Mouse (Mus musculus) bone marrow, adult 2 months (tissue): ENCODE data around the gene Fcer1a. TPM values are rescaled to one million over a fixed set of nuclear protein-coding genes. Genes with fewer than 3 reads are reported as not detected.

ENCODE experiments used
- H3K27ac ChIP-seq: fragments of 200-500 bp; 2 replicates; pipeline ENCODE4 v1.5.1; 2012; ENCODE audit warnings: low read depth, mild to moderate bottlenecking, control low read depth, inconsistent platforms, low read length; ENCODE audit not compliant: control insufficient read depth, poor library complexity, insufficient read depth
- H3K4me1 ChIP-seq: fragments of 200-500 bp; 2 replicates; pipeline ENCODE4 v1.6.1; 2011; ENCODE audit warnings: low read length; ENCODE audit not compliant: control insufficient read depth, insufficient read depth
- H3K4me3 ChIP-seq: fragments of 200-500 bp; replicated peaks from 2 replicates; pipeline ENCODE3; 2011; ENCODE audit warnings: mild to moderate bottlenecking, low read depth, low read length, control low read depth; ENCODE audit not compliant: control insufficient read depth
- CTCF ChIP-seq: fragments of 200-500 bp; IDR thresholded peaks from 2 replicates; pipeline ENCODE4 v1.5.1; 2011; ENCODE audit warnings: low read length, control low read depth; ENCODE audit not compliant: control insufficient read depth, insufficient read depth
- POLR2A ChIP-seq: fragments of 200-500 bp; IDR thresholded peaks from 2 replicates; pipeline ENCODE4 v1.6.1; 2011; ENCODE audit warnings: low read depth, mild to moderate bottlenecking, control low read depth, low read length, borderline replicate concordance; ENCODE audit not compliant: control insufficient read depth
- WGBS: fragments of 180-500 bp; shearing (Covaris S2); methylation state at CpG from one replicate; pipeline ENCODE4 v1.1.7; 2018; 5-methylcytosine and 5-hydroxymethylcytosine counted together
- polyA plus RNA-seq: library from polyadenylated mRNA; stranded (reverse); fragments of >200 nt; gene quantifications from 2 replicates; pipeline ENCODE4 v1.2.4, GENCODE M21; 2011; ENCODE audit warnings: low replicate concordance; ENCODE audit not compliant: missing spikeins, insufficient read depth, insufficient read length

Fcer1a gene
- polyA plus RNA-seq, 1 experiment: not detected

GRCm38 (mm10) chr1:173190540-173190939, 36.5 kb downstream of the Fcer1a start, which contains the start of gene Olfr1406:
Olfr1406 (minus strand) TSS chr1:173190640.
- no peak for TF ChIP-seq POLR2A
- TF ChIP-seq CTCF: no peak
- Histone ChIP-seq H3K4me3 (no peak within 1 kb of the TSS), H3K27ac (no peak within 1 kb of the TSS), H3K4me1 (no peaks in the 10 kb centered on the region)
- 55% methylated on average over 3 of the region's 3 CpGs for WGBS

GRCm38 (mm10) chr1:173174154-173174842, 52.7 kb downstream of the Fcer1a start:
- H3K27ac ChIP-seq: no peak overlapping the region
- H3K4me3 ChIP-seq: no peak overlapping the region
- TF ChIP-seq CTCF (no peak), POLR2A (no peak)
- H3K4me1 ChIP-seq: no peaks in the 10 kb centered on the region

Other genes starting within 250 kb of the Fcer1a start
- not detected in 2 replicates for gene Olfr1408, start 89.8 kb downstream of the Fcer1a start, polyA plus RNA-seq
- not detected in 2 replicates for gene Olfr1406, start 36.6 kb downstream of the Fcer1a start, polyA plus RNA-seq
- gene Olfr218, start 29.4 kb downstream of the Fcer1a start, polyA plus RNA-seq: not detected in 2 replicates
- not detected in 2 replicates for gene Olfr1404, start 14.8 kb downstream of the Fcer1a start, polyA plus RNA-seq
- not detected in 2 replicates for gene Olfr418, start 38.8 kb upstream of the Fcer1a start, polyA plus RNA-seq
- gene Mptx2, start 50.6 kb upstream of the Fcer1a start, polyA plus RNA-seq: not detected in 2 replicates
- gene Ackr1, start 106.5 kb upstream of the Fcer1a start, polyA plus RNA-seq: 25.2 and 25.7 TPM in 2 replicates
- 13.1 and 29.2 TPM in 2 replicates for gene Aim2, start 123.7 kb upstream of the Fcer1a start, polyA plus RNA-seq
- gene Cadm3, start 140.5 kb upstream of the Fcer1a start, polyA plus RNA-seq: 1.7 TPM in 1 of 2 replicates, not detected in the other